Mouse (Mus musculus) spleen, adult 2 months (tissue): ENCODE results near the gene Catsperg1. TPM values are rescaled to one million over a fixed set of nuclear protein-coding genes. Genes with fewer than 3 reads are reported as not detected.
"Not testable (repeated sequence)": the region's sequence is repeated elsewhere in the genome, so short reads cannot be mapped to it uniquely, and the experiment has no call there.

ENCODE experiments used
- DNase-seq, 2 experiments: peaks; one replicate each; pipeline versions ENCODE4 v3.0.0 to v3.0.0-alpha.2; 2012 to 2021; ENCODE audit warnings: low spot score in 2 of 2, low read depth in 1 of 2
- H3K27ac ChIP-seq: fragments of 200-500 bp; 2 replicates; pipeline ENCODE4 v1.5.1; 2012; ENCODE audit warnings: low read length, inconsistent platforms; ENCODE audit not compliant: insufficient read depth
- H3K27me3 ChIP-seq: fragments of 200-500 bp; 2 replicates; pipeline ENCODE4 v1.6.1; 2012; ENCODE audit warnings: mild to moderate bottlenecking, moderate library complexity, low read length, inconsistent platforms; ENCODE audit not compliant: control insufficient read depth, insufficient read depth
- H3K36me3 ChIP-seq: fragments of 200-500 bp; 2 replicates; pipeline ENCODE4 v1.6.1; 2012; ENCODE audit warnings: mild to moderate bottlenecking, low read length, inconsistent platforms; ENCODE audit not compliant: control insufficient read depth, insufficient read depth
- H3K4me1 ChIP-seq: fragments of 200-500 bp; 2 replicates; pipeline ENCODE4 v1.6.1; 2011; ENCODE audit warnings: inconsistent platforms; ENCODE audit not compliant: control insufficient read depth, insufficient read depth, insufficient read length
- H3K4me3 ChIP-seq: fragments of 200-500 bp; 2 replicates; pipeline ENCODE4 v1.5.1; 2011; ENCODE audit warnings: mild to moderate bottlenecking, inconsistent platforms; ENCODE audit not compliant: insufficient read depth, insufficient read length; ENCODE audit errors: extremely low read depth
- CTCF ChIP-seq: fragments of 200-500 bp; IDR thresholded peaks from 2 replicates; pipeline ENCODE4 v1.5.1; 2011; ENCODE audit warnings: mild to moderate bottlenecking, inconsistent platforms; ENCODE audit not compliant: insufficient read depth, insufficient read length, insufficient replicate concordance; ENCODE audit errors: extremely low read depth
- POLR2A ChIP-seq: fragments of 200-500 bp; IDR thresholded peaks from 2 replicates; pipeline ENCODE4 v1.6.1; 2011; ENCODE audit warnings: low read depth, low read length, inconsistent platforms
- WGBS: fragments of 180-500 bp; shearing (Covaris S2); methylation state at CpG from one replicate; pipeline ENCODE4 v1.1.7; 2018; 5-methylcytosine and 5-hydroxymethylcytosine counted together
- polyA plus RNA-seq: library from polyadenylated mRNA; depleted of rRNA; stranded (reverse); fragments of >200 nt; gene quantifications from 2 replicates; pipeline ENCODE4 v1.2.3, GENCODE M21; 2012

Catsperg1 gene
- polyA plus RNA-seq, 1 experiment, result 2.0 TPM

- Histone ChIP-seq H3K4me1 (no peaks in the 10 kb centered on the region), H3K27ac (peak overlapping the region; percentile 77; the same call in 1 of the 2 replicates), H3K4me3 (no peak overlapping the region), H3K36me3 (no peaks in the 10 kb centered on the region), H3K27me3 (no peaks in the 10 kb centered on the region)
- TF ChIP-seq POLR2A (no peak), CTCF (no peak)
- WGBS, result 76% methylated on average over 26 of the region's 26 CpGs
- no peak for DNase-seq
Measured at GRCm38 (mm10) chr7:29212199-29212765, 1.6 kb downstream of the Catsperg1 start.

GRCm38 (mm10) chr7:29211415-29212198 is 2.2 kb downstream of the Catsperg1 start:
- H3K4me3 ChIP-seq, result peak overlapping the region; percentile 67
- WGBS, result 8% methylated on average over 34 of the region's 34 CpGs

DNA sequence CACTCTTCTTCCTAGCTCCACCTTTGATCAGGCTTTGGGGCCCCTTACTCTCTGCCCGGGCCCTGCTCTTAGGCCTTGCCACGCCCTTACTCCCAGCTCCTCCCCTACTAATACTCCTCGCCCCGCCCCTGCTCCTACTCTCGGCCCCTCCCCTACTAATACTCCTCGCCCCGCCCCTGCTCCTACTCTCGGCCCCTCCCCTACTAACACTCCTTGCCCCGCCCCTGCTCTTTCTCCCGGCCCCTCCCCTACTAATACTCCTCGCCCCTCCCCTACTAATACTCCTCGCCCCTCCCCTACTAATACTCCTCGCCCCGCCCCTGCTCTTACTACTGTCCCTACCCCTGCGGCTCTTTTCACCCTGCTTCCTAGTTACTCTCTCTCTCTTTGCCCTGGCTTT is 2.8 kb downstream of the Catsperg1 start:
- peak in 1 of 2 experiments; percentile 40 for DNase-seq
- Histone ChIP-seq H3K4me3 (peak overlapping the region; percentile 67), H3K27ac (peak overlapping the region; percentile 77)
- H3K4me1 ChIP-seq, H3K27me3 ChIP-seq, H3K36me3 ChIP-seq: not testable (repeated sequence)
- WGBS, result 9% methylated on average over 9 of the region's 15 CpGs

More at GRCm38 (mm10) chr7:29211415-29212198, 2.2 kb downstream of the Catsperg1 start:
- TF ChIP-seq CTCF, result no peak
- peak; percentile 4; the same call in 1 of the 2 replicates for TF ChIP-seq POLR2A
- peak overlapping the region; percentile 77 for H3K27ac ChIP-seq
- H3K4me1 ChIP-seq, result no peaks in the 10 kb centered on the region
- DNase-seq, result peak; percentile 82 to 87
- no peaks in the 10 kb centered on the region for H3K27me3 ChIP-seq
- no peaks in the 10 kb centered on the region for H3K36me3 ChIP-seq

- DNase-seq, result no peak
- H3K36me3 ChIP-seq, result no peaks in the 10 kb centered on the region
- WGBS, result 48% methylated on average over 6 of the region's 6 CpGs
- TF ChIP-seq CTCF (no peak), POLR2A (no peak)
- no peaks in the 10 kb centered on the region for H3K27me3 ChIP-seq
- H3K27ac ChIP-seq, result no peak overlapping the region
- H3K4me3 ChIP-seq, result no peak overlapping the region
- no peaks in the 10 kb centered on the region for H3K4me1 ChIP-seq
Measured at GRCm38 (mm10) chr7:29202577-29202976, 11.3 kb downstream of the Catsperg1 start.

DNA sequence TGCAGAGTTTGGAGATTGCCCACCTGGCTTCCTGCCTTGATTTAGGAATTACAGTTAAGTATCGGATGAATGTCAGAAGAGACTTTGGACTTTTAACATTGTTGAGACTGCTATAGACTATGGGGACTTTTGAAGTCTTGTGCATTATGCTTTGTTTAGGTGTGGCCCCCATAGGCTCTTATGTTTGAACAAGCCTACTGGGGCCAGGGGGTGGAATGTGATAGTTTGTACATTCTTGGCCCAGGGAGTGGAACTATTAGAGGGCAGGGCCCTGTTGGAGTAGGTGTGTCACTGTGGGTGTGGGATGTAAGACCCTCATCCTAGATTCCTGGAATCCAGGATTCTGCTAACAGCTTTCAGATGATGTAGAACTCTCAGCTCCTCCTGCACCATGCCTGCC is 19.6 kb downstream of the Catsperg1 start:
- WGBS, result 95% methylated on average over 1 of the region's 1 CpGs
- not testable (repeated sequence) for H3K36me3 ChIP-seq, H3K27me3 ChIP-seq, H3K27ac ChIP-seq, H3K4me1 ChIP-seq, DNase-seq, H3K4me3 ChIP-seq

GRCm38 (mm10) chr7:29181323-29181722 is 32.5 kb downstream of the Catsperg1 start:
- H3K4me3 ChIP-seq, H3K36me3 ChIP-seq, H3K4me1 ChIP-seq, DNase-seq, H3K27ac ChIP-seq, H3K27me3 ChIP-seq: not testable (repeated sequence)
- WGBS, result 71% methylated on average over 4 of the region's 4 CpGs

- Histone ChIP-seq H3K27ac (peak overlapping the region; percentile 72), H3K27me3 (no peaks in the 10 kb centered on the region), H3K36me3 (peaks cover 6% of the 10 kb centered on the region), H3K4me1 (peaks cover 9% of the 10 kb centered on the region; the same call in 1 of the 2 replicates), H3K4me3 (peak overlapping the region; percentile 65)
- no peak for DNase-seq
- 40% methylated on average over 5 of the region's 5 CpGs for WGBS
- TF ChIP-seq CTCF, result no peak
Measured at GRCm38 (mm10) chr7:29180854-29181236, 33.0 kb downstream of the Catsperg1 start.
